Mouse (Mus musculus): ENCODE measurements around the gene Hdgf. TPM values are rescaled to one million over a fixed set of nuclear protein-coding genes. Genes with fewer than 3 reads are reported as not detected.
A peak's percentile ranks its signal among the peaks of the same experiment; 100 is the strongest.
"Not testable (repeated sequence)": the region's sequence is repeated elsewhere in the genome, so short reads cannot be mapped to it uniquely, and the experiment has no call there.

The Hdgf gene
- polyA plus RNA-seq, 1 experiment = 171 TPM

- Histone ChIP-seq H3K27ac (ENCODE audit: control insufficient read depth, insufficient read depth, low read depth, low read length) (peak within 1 kb of the TSS; percentile 87), H3K27me3 (ENCODE audit: control insufficient read depth, insufficient read depth, low read length) (no peaks in the 10 kb centered on the region), H3K4me1 (ENCODE audit: control insufficient read depth, insufficient read depth, low read length) (peaks cover 8% of the 10 kb centered on the region), H3K4me3 (ENCODE audit: control insufficient read depth, low read depth, low read length) (peak within 1 kb of the TSS; percentile 94), H3K36me3 (ENCODE audit: control insufficient read depth, insufficient read depth, low read length) (no peaks in the 10 kb centered on the region)
- TF ChIP-seq CTCF (IDR thresholded peaks at IDR 0.05; ENCODE audit: control insufficient read depth, insufficient read depth, insufficient replicate concordance, low read depth, low read length) (no peak), POLR2A (IDR thresholded peaks at IDR 0.05; ENCODE audit: control insufficient read depth, low read depth, low read length) (no peak; the same call in 1 of the 2 replicates)
Observed at GRCm38 (mm10) chr3:87885281-87886003, 20.7 kb upstream of the Hdgf start, which contains the start of gene Prcc. Gene Prcc, minus strand, starts transcription at chr3:87885608.

DNA sequence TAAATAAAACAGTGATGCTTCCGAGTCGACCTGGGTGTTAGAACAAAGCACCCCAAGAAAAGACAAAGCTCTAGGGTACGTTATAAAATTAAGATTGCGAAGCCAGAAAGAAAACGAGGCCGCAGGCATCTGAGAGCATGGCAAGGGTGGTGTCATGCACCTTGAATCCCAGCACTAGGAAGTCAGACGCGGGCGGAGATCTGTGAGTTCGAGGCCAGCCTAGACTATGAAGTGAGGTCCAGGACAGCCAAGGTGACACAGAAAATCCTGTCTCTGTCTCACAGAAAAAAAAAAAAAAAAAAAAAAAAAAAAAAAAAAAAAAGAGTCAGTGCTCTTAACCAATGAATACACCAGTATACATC, 20.1 kb upstream of the Hdgf start:
- Histone ChIP-seq H3K27ac (ENCODE audit: control insufficient read depth, insufficient read depth, low read depth, low read length) (no peak overlapping the region), H3K4me3 (ENCODE audit: control insufficient read depth, low read depth, low read length) (peak overlapping the region; percentile 94), H3K36me3 (ENCODE audit: control insufficient read depth, insufficient read depth, low read length) (no peaks in the 10 kb centered on the region), H3K27me3 (ENCODE audit: control insufficient read depth, insufficient read depth, low read length) (no peaks in the 10 kb centered on the region), H3K4me1 (ENCODE audit: control insufficient read depth, insufficient read depth, low read length) (peaks cover 8% of the 10 kb centered on the region)
- no peak for TF ChIP-seq CTCF (IDR thresholded peaks at IDR 0.05; ENCODE audit: control insufficient read depth, insufficient read depth, insufficient replicate concordance, low read depth, low read length)
- TF ChIP-seq POLR2A (IDR thresholded peaks at IDR 0.05; ENCODE audit: control insufficient read depth, low read depth, low read length) = no peak

GRCm38 (mm10) chr3:87886416-87886815, 19.7 kb upstream of the Hdgf start:
- H3K27ac ChIP-seq (ENCODE audit: control insufficient read depth, insufficient read depth, low read depth, low read length) = no peak overlapping the region
- H3K36me3 ChIP-seq (ENCODE audit: control insufficient read depth, insufficient read depth, low read length) = no peaks in the 10 kb centered on the region
- H3K27me3 ChIP-seq (ENCODE audit: control insufficient read depth, insufficient read depth, low read length) = no peaks in the 10 kb centered on the region
- H3K4me1 ChIP-seq (ENCODE audit: control insufficient read depth, insufficient read depth, low read length) = peaks cover 8% of the 10 kb centered on the region
- no peak overlapping the region for H3K4me3 ChIP-seq (ENCODE audit: control insufficient read depth, low read depth, low read length)
- TF ChIP-seq CTCF (IDR thresholded peaks at IDR 0.05; ENCODE audit: control insufficient read depth, insufficient read depth, insufficient replicate concordance, low read depth, low read length) (no peak), POLR2A (IDR thresholded peaks at IDR 0.05; ENCODE audit: control insufficient read depth, low read depth, low read length) (no peak)

DNA sequence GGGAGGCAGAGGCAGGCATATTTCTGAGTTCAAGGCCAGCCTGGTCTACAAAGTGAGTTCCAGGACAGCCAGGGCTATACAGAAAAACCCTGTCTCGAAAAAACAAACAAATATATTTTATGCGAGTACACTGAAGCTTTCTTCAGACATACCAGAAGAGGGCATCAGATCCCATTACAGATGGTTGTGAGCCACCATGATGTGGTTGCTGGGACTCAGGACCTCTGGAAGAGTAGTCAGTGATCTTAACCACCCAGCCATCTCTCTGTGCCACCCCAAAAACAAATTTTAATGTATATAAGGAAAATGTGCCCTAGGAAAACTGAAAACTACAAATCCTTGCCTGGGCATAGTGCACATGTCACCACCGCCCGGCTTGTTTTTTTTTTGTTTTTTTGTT, 18.7 kb upstream of the Hdgf start:
- not testable (repeated sequence) for H3K36me3 ChIP-seq (ENCODE audit: control insufficient read depth, insufficient read depth, low read length); H3K27ac ChIP-seq (ENCODE audit: control insufficient read depth, insufficient read depth, low read depth, low read length); H3K27me3 ChIP-seq (ENCODE audit: control insufficient read depth, insufficient read depth, low read length); H3K4me1 ChIP-seq (ENCODE audit: control insufficient read depth, insufficient read depth, low read length); H3K4me3 ChIP-seq (ENCODE audit: control insufficient read depth, low read depth, low read length)

DNA sequence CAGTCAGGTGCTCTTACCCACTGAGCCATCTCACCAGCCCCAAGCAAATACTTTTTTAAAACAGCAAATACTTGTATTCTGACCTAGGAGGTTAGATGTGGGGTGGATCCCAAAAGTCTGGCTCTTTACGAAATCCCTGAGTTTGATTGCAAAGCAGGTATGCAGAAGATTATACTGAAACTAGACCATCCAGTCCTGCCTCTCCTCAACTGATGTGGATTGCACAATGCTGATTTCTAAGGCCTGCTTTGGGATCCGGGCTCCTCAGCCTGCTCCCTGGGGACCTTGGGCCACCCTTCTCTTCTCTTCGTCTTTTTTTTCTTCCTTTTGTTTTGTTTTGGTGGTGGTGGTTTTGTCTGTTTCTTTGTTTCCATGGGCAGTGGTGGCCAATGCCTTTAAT, 14.6 kb upstream of the Hdgf start:
- Histone ChIP-seq H3K36me3 (ENCODE audit: control insufficient read depth, insufficient read depth, low read length) (no peaks in the 10 kb centered on the region), H3K4me1 (ENCODE audit: control insufficient read depth, insufficient read depth, low read length) (peaks cover 2% of the 10 kb centered on the region), H3K27ac (ENCODE audit: control insufficient read depth, insufficient read depth, low read depth, low read length) (no peak overlapping the region), H3K4me3 (ENCODE audit: control insufficient read depth, low read depth, low read length) (no peak overlapping the region), H3K27me3 (ENCODE audit: control insufficient read depth, insufficient read depth, low read length) (no peaks in the 10 kb centered on the region)
- no peak for TF ChIP-seq POLR2A (IDR thresholded peaks at IDR 0.05; ENCODE audit: control insufficient read depth, low read depth, low read length)

DNA sequence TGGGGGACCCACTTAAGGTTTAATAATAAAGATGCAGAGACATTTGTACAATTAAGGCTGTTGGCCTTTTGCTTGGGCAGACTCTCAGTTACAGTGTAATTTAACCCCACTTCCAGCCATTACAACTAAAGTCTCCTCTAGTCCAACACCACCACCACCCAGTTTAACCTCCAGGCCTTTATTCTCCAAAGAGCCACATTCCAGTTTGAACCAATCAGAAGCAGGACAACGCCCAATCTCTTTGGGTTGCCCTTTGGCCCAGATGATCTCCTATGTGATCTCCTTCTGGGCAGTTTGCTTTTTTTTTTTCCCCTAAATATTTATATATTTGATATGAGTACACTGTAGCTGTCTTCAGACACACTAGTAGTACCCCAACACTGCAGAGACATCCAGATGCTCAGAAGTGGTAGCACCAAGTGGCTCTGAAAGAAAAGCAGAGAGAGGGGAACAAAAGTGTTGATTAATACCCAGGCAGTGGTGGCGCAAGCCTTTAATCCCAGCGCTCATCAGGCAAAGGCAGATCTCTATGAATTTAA, 12.7 kb upstream of the Hdgf start:
- Histone ChIP-seq H3K36me3 (ENCODE audit: control insufficient read depth, insufficient read depth, low read length) (no peaks in the 10 kb centered on the region), H3K4me3 (ENCODE audit: control insufficient read depth, low read depth, low read length) (no peak overlapping the region), H3K4me1 (ENCODE audit: control insufficient read depth, insufficient read depth, low read length) (no peaks in the 10 kb centered on the region), H3K27ac (ENCODE audit: control insufficient read depth, insufficient read depth, low read depth, low read length) (no peak overlapping the region), H3K27me3 (ENCODE audit: control insufficient read depth, insufficient read depth, low read length) (no peaks in the 10 kb centered on the region)
- TF ChIP-seq CTCF (IDR thresholded peaks at IDR 0.05; ENCODE audit: control insufficient read depth, insufficient read depth, insufficient replicate concordance, low read depth, low read length) = no peak
- TF ChIP-seq POLR2A (IDR thresholded peaks at IDR 0.05; ENCODE audit: control insufficient read depth, low read depth, low read length) = no peak

DNA sequence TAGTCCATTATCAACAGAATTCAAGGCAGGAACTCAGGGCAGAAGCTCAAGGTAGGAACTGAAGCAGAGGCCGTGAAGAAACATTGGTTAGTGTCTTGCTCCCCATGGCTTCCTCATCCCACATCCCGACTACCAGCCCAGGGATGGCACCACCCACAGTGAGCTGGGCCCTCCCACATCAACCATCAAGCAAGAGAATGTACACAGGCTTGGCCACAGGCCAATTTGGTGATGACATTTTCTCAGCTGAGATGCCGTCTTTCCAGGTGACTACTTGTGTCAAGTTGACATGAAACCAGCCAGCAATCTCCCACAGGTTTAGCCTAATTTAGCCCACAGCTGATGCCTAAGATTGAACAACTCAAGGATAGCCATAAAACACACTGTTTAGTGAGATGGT, 6.9 kb upstream of the Hdgf start:
- Histone ChIP-seq H3K27me3 (ENCODE audit: control insufficient read depth, insufficient read depth, low read length) (no peaks in the 10 kb centered on the region), H3K4me1 (ENCODE audit: control insufficient read depth, insufficient read depth, low read length) (no peaks in the 10 kb centered on the region), H3K27ac (ENCODE audit: control insufficient read depth, insufficient read depth, low read depth, low read length) (no peak overlapping the region), H3K4me3 (ENCODE audit: control insufficient read depth, low read depth, low read length) (no peak overlapping the region), H3K36me3 (ENCODE audit: control insufficient read depth, insufficient read depth, low read length) (no peaks in the 10 kb centered on the region)
- TF ChIP-seq POLR2A (IDR thresholded peaks at IDR 0.05; ENCODE audit: control insufficient read depth, low read depth, low read length) (no peak), CTCF (IDR thresholded peaks at IDR 0.05; ENCODE audit: control insufficient read depth, insufficient read depth, insufficient replicate concordance, low read depth, low read length) (no peak)

GRCm38 (mm10) chr3:87899776-87900175, 6.3 kb upstream of the Hdgf start:
- TF ChIP-seq CTCF (IDR thresholded peaks at IDR 0.05; ENCODE audit: control insufficient read depth, insufficient read depth, insufficient replicate concordance, low read depth, low read length) = no peak
- no peak for TF ChIP-seq POLR2A (IDR thresholded peaks at IDR 0.05; ENCODE audit: control insufficient read depth, low read depth, low read length)
- H3K27ac ChIP-seq (ENCODE audit: control insufficient read depth, insufficient read depth, low read depth, low read length) = no peak overlapping the region
- H3K4me3 ChIP-seq (ENCODE audit: control insufficient read depth, low read depth, low read length) = no peak overlapping the region
- no peaks in the 10 kb centered on the region for H3K4me1 ChIP-seq (ENCODE audit: control insufficient read depth, insufficient read depth, low read length)
- no peaks in the 10 kb centered on the region for H3K27me3 ChIP-seq (ENCODE audit: control insufficient read depth, insufficient read depth, low read length)
- H3K36me3 ChIP-seq (ENCODE audit: control insufficient read depth, insufficient read depth, low read length) = no peaks in the 10 kb centered on the region
